Mouse (Mus musculus) forebrain, postnatal 0 days (tissue): ENCODE results near the gene Timm8a2. TPM values are rescaled to one million over a fixed set of nuclear protein-coding genes. Genes with fewer than 3 reads are reported as not detected.

ENCODE experiments used
- ATAC-seq: fragments of 200-750 bp; cut with Nextera tagmentation; 2 replicates; pipeline ENCODE4 v1.8.0; 2017; ENCODE audit warnings: mild to moderate bottlenecking, moderate library complexity
- DNase-seq: peaks from one replicate; pipeline ENCODE4 v3.0.0-alpha.2; 2015
- H3K27ac ChIP-seq: fragments of 300-500 bp; sonication (generic); 2 replicates; pipeline ENCODE4 v1.5.1; 2014; ENCODE audit warnings: low read depth, mild to moderate bottlenecking, antibody characterized with exemption, low read length, moderate library complexity, mixed read lengths
- H3K27me3 ChIP-seq: fragments of 300-500 bp; sonication (generic); 2 replicates; pipeline ENCODE4 v1.6.1; 2014; ENCODE audit warnings: mild to moderate bottlenecking, low read length, mixed read lengths; ENCODE audit not compliant: insufficient read depth
- H3K36me3 ChIP-seq: fragments of 300-500 bp; sonication (generic); 2 replicates; pipeline ENCODE4 v1.6.1; 2014; ENCODE audit warnings: mild to moderate bottlenecking, moderate library complexity; ENCODE audit not compliant: insufficient read depth
- H3K4me1 ChIP-seq: fragments of 300-500 bp; sonication (generic); 2 replicates; pipeline ENCODE4 v1.6.1; 2014; ENCODE audit warnings: antibody characterized with exemption; ENCODE audit not compliant: insufficient read depth
- H3K4me2 ChIP-seq: fragments of 300-500 bp; sonication (generic); 2 replicates; pipeline ENCODE4 v1.6.1; 2014; ENCODE audit warnings: low read depth, mild to moderate bottlenecking, moderate library complexity
- H3K4me3 ChIP-seq: fragments of 300-500 bp; sonication (generic); 2 replicates; pipeline ENCODE4 v1.5.1; 2014; ENCODE audit warnings: low read depth, low read length, mixed read lengths
- H3K9ac ChIP-seq: fragments of 300-500 bp; sonication (generic); 2 replicates; pipeline ENCODE4 v1.6.1; 2014; ENCODE audit warnings: mild to moderate bottlenecking
- H3K9me3 ChIP-seq: fragments of 300-500 bp; sonication (generic); 2 replicates; pipeline ENCODE4 v1.6.1; 2016; ENCODE audit warnings: low read length
- CTCF ChIP-seq: sonication (generic); IDR thresholded peaks from 2 replicates; pipeline ENCODE4 v1.5.1; 2016; ENCODE audit warnings: antibody characterized with exemption, control low read depth, low read depth
- WGBS: fragments of 180-500 bp; shearing (Covaris S2); extraction: QIAGEN DNeasy Blood & Tissue Kit; methylation state at CpG from one replicate; pipeline ENCODE4 v1.1.7; 2014; 5-methylcytosine and 5-hydroxymethylcytosine counted together
- polyA plus RNA-seq: library from polyadenylated mRNA; unstranded; fragments of >200 nt; fragmentation: Nextera tagmentation; extraction: Ambion mirVana; gene quantifications from 2 replicates; pipeline ENCODE4 v1.2.1, GENCODE M21; 2015
- total RNA-seq: library from RNA; depleted of rRNA; stranded (reverse); fragments of >200 nt; gene quantifications from 2 replicates; pipeline ENCODE4 v1.2.3, GENCODE M21; 2014

The Timm8a2 gene
- total and polyA plus RNA-seq, 2 experiments from 2014 or later: not detected

DNA sequence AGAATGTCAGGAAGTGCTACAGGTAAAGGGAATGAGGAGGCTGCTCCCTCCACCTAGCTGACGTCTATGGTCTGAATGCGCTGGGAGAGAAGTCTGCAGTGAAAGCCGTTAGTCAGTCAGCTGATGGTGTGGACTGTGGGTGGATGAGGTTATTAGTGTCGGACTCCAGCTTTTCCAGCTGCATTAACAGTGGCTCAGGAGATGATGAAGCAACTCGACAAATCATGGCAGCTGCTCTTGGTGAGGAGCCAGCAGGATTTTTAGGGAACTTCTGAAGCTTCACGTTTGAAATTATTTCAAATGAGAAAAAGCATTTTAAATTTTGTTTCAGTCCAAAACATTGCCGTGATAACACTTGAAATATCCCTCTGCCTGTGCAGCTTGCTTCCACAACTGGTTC is 24.2 kb upstream of the Timm8a2 start:
- H3K4me3 ChIP-seq: no peak overlapping the region
- no peaks in the 10 kb centered on the region for H3K27me3 ChIP-seq
- no peak for TF ChIP-seq CTCF
- H3K9me3 ChIP-seq: no peaks in the 10 kb centered on the region
- peaks cover 11% of the 10 kb centered on the region; the same call in 1 of the 2 replicates for H3K36me3 ChIP-seq
- ATAC-seq (no peak), DNase-seq (no peak)
- H3K4me2 ChIP-seq: no peak overlapping the region
- H3K27ac ChIP-seq: no peak overlapping the region; the same call in 1 of the 2 replicates
- 74% methylated on average over 7 of the region's 7 CpGs for WGBS
- no peaks in the 10 kb centered on the region for H3K4me1 ChIP-seq
- H3K9ac ChIP-seq: no peak overlapping the region

DNA sequence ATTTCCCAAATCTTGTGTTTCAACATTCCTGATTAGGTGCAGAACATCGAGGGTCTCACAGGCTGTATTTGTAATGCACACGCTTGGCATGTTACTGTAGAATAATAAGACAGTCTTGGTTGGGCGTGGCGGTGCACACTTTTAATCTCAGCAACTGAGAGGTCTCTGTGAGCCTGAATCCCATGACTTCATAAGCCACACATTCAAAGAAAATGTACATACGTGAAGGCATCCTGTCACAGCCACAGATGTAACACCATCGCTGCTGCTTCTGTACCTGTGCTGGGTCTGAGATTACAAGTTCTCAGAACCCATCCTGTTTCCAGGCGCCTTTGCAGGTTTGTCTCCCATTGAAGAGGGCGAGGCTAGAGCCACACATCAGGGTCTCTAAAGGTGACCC is 22.7 kb upstream of the Timm8a2 start:
- no peak for TF ChIP-seq CTCF
- no peak overlapping the region for H3K27ac ChIP-seq
- H3K4me2 ChIP-seq: no peak overlapping the region
- H3K36me3 ChIP-seq: peaks cover 11% of the 10 kb centered on the region; the same call in 1 of the 2 replicates
- H3K9ac ChIP-seq: no peak overlapping the region
- H3K4me3 ChIP-seq: no peak overlapping the region
- H3K4me1 ChIP-seq: no peaks in the 10 kb centered on the region
- H3K27me3 ChIP-seq: no peaks in the 10 kb centered on the region
- no peak for DNase-seq
- 96% methylated on average over 8 of the region's 8 CpGs for WGBS
- ATAC-seq: no peak
- H3K9me3 ChIP-seq: no peaks in the 10 kb centered on the region

DNA sequence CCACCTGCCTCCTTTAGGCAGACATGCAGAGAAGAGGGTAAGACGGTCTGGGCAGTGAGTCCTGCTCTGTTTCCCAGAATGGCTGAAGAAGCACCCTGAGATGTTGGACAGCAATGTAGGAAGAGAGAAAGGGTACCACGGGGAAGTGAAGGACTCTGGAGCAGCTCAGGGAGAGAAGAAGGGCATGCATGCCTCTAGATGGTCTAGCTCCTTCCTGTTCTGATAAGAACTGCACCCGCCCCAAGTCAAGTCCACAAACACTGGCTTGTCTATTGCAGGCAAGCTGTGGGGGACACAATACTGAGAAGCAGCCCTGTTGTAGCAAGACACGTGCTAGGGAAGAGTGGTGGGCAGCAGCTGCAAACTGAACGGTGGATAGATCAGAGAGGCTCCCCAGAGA is 22.3 kb upstream of the Timm8a2 start:
- no peaks in the 10 kb centered on the region for H3K9me3 ChIP-seq
- no peak for TF ChIP-seq CTCF
- no peaks in the 10 kb centered on the region for H3K27me3 ChIP-seq
- DNase-seq (no peak), ATAC-seq (no peak)
- no peaks in the 10 kb centered on the region for H3K4me1 ChIP-seq
- no peak overlapping the region for H3K4me2 ChIP-seq
- peaks cover 11% of the 10 kb centered on the region; the same call in 1 of the 2 replicates for H3K36me3 ChIP-seq
- H3K9ac ChIP-seq: no peak overlapping the region
- 85% methylated on average over 5 of the region's 5 CpGs for WGBS
- no peak overlapping the region for H3K4me3 ChIP-seq
- no peak overlapping the region for H3K27ac ChIP-seq

DNA sequence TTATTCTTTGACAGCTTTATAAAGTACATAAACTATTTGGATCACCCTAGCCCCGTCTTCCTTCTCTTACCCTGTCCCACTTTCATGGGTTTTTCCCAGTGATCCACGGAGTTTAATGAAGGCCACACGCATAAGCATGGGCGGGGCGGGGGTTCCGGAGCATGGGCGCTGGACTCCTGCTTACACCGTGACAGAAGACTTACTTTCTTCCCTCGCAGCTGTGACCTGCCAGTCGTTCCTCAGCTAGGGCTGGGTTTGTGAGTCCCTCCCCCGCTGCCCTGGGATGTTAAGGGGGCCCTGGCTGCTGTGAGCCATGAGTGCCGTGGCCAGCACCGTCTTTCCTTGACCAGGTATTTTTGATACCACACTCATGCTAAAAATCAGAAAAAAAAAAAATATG is 21.7 kb upstream of the Timm8a2 start:
- Histone ChIP-seq H3K4me3 (no peak overlapping the region), H3K36me3 (peaks cover 11% of the 10 kb centered on the region; the same call in 1 of the 2 replicates), H3K27me3 (no peaks in the 10 kb centered on the region), H3K4me1 (no peaks in the 10 kb centered on the region), H3K4me2 (no peak overlapping the region), H3K27ac (no peak overlapping the region), H3K9ac (no peak overlapping the region), H3K9me3 (no peaks in the 10 kb centered on the region)
- DNase-seq (no peak), ATAC-seq (no peak)
- WGBS: 88% methylated on average over 13 of the region's 13 CpGs
- no peak for TF ChIP-seq CTCF

DNA sequence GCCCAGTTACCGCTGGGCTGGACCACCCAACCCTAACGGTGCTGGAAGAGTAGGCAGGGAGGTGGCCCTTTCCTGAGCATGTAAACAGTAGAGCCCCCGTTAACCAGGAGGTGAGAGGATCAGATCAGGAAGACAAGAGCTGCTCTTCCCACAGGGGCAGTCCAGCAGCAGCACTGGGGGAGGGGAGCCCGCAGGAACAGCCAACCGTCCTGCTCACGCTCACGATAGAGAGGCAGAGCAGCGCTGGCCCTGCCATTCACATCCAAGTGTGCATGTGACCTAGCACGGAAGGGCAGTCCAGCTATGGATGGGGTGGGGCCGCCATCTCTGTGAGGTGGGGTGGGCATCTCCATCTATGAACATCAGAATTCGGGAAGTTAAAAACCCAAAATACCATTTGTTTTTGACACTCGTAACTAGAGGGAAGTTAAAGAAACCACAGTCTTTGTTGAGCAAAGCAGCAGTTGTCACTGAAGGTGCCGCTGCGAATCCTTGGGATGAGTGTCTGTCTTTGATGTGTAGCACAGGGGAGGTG is 21.0 kb upstream of the Timm8a2 start:
- H3K27me3 ChIP-seq: no peaks in the 10 kb centered on the region
- DNase-seq: no peak

DNA sequence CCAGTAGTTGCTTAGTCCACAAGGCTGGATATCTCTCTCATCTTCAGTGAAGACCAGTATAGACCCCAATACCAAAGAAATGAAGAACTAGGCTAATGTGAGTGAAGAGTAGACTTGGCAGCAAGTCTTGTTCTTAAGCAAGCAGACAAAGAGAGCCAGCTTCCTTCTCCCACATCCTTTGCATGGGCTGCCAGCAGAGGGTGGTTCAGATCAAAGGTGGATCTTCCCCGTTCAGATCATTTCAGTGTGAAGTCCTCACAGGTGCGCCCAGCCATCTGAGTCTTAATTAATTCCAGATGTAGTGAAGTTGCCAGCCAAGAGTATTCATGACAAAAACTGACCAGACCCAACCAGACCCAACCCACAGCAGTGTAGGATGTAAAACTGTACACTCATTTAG is 16.5 kb upstream of the Timm8a2 start:
- Histone ChIP-seq H3K9ac (no peak overlapping the region), H3K27me3 (no peaks in the 10 kb centered on the region), H3K4me1 (no peaks in the 10 kb centered on the region), H3K4me3 (no peak overlapping the region), H3K4me2 (no peak overlapping the region), H3K27ac (no peak overlapping the region), H3K9me3 (no peaks in the 10 kb centered on the region), H3K36me3 (peaks cover 20% of the 10 kb centered on the region)
- ATAC-seq: no peak
- 88% methylated on average over 2 of the region's 2 CpGs for WGBS
- DNase-seq: no peak
- no peak for TF ChIP-seq CTCF

More for the DNA sequence above, 21.0 kb upstream of the Timm8a2 start:
- H3K4me2 ChIP-seq: no peak overlapping the region
- no peak overlapping the region for H3K27ac ChIP-seq
- no peak overlapping the region for H3K4me3 ChIP-seq
- no peaks in the 10 kb centered on the region for H3K9me3 ChIP-seq
- no peaks in the 10 kb centered on the region for H3K4me1 ChIP-seq
- peaks cover 11% of the 10 kb centered on the region; the same call in 1 of the 2 replicates for H3K36me3 ChIP-seq
- H3K9ac ChIP-seq: no peak overlapping the region
- no peak for TF ChIP-seq CTCF
- ATAC-seq: no peak
- 90% methylated on average over 14 of the region's 14 CpGs for WGBS

DNA sequence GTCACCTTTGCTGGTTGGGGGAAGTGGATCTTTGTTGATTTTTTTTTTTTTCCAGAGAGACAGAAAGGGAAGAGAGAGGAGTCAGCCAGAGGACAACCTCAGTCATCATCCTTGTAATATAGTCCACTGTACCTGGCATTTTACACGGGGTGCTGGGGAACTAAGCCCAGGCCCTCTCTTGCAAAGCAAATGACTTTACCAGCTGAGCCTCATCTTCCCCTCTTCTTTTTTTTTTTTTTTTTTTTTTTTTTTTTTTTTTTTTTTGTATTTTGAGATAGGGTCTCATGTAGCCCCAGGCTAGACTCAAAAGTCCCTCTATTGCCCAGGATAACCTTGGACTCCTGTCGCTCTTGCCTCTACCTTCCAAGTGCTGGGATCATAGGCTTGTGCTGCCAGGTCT is 15.1 kb upstream of the Timm8a2 start:
- Histone ChIP-seq H3K36me3 (peaks cover 20% of the 10 kb centered on the region), H3K4me2 (no peak overlapping the region), H3K4me1 (no peaks in the 10 kb centered on the region), H3K4me3 (no peak overlapping the region), H3K9ac (no peak overlapping the region), H3K9me3 (no peaks in the 10 kb centered on the region), H3K27ac (no peak overlapping the region), H3K27me3 (no peaks in the 10 kb centered on the region)
- no peak for ATAC-seq
- TF ChIP-seq CTCF: no peak
- 94% methylated on average over 2 of the region's 2 CpGs for WGBS
- DNase-seq: no peak
